Mouse (Mus musculus) myocyte (in vitro differentiated cells): ENCODE results near the gene Slc6a1. TPM values are rescaled to one million over a fixed set of nuclear protein-coding genes. Genes with fewer than 3 reads are reported as not detected.

Experiments
- H3K27me3 ChIP-seq: one replicate; pipeline ENCODE4 v1.6.1; 2011; ENCODE audit not compliant: control insufficient read depth, insufficient read depth, insufficient read length
- H3K36me3 ChIP-seq: one replicate; pipeline ENCODE4 v1.6.1; 2011; ENCODE audit not compliant: control insufficient read depth, insufficient read depth
- H3K4me2 ChIP-seq: one replicate; pipeline ENCODE4 v1.6.1; 2011; ENCODE audit warnings: low read depth, control low read depth
- H3K4me3 ChIP-seq: one replicate; pipeline ENCODE4 v1.5.1; 2011; ENCODE audit warnings: mild to moderate bottlenecking, control low read depth, moderate library complexity
- H3K79me2 ChIP-seq: one replicate; pipeline ENCODE4 v1.6.1; 2011; ENCODE audit not compliant: control insufficient read depth, insufficient read depth
- H3ac ChIP-seq: one replicate; pipeline ENCODE4 v1.6.1; 2011; ENCODE audit not compliant: control insufficient read depth, insufficient read length
- CEBPB ChIP-seq: IDR thresholded peaks from 2 replicates; pipeline ENCODE4 v1.6.1; 2011; ENCODE audit warnings: mild to moderate bottlenecking, moderate library complexity; ENCODE audit not compliant: poor library complexity, insufficient read depth, severe bottlenecking
- E2F4 ChIP-seq: IDR thresholded peaks from one replicate; pipeline ENCODE4 v1.6.1; 2011; ENCODE audit warnings: mild to moderate bottlenecking, control low read depth, moderate library complexity; ENCODE audit not compliant: insufficient read depth
- MAX ChIP-seq: IDR thresholded peaks from one replicate; pipeline ENCODE4 v1.6.1; 2011; ENCODE audit warnings: low read depth, mild to moderate bottlenecking, control low read depth
- MYOD1 ChIP-seq, 3 experiments: IDR thresholded peaks; one replicate each; pipeline ENCODE4 v1.6.1; 2011; ENCODE audit warnings: control low read depth in 2 of 3, low read depth in 2 of 3, mild to moderate bottlenecking in 2 of 3, moderate library complexity in 1 of 3; ENCODE audit not compliant: insufficient read length in 2 of 3, control insufficient read depth in 1 of 3
- MYOG ChIP-seq, 3 experiments: IDR thresholded peaks; one replicate each; pipeline ENCODE4 v1.6.1; 2011; ENCODE audit warnings: control low read depth in 2 of 3, low read depth in 2 of 3, mild to moderate bottlenecking in 2 of 3; ENCODE audit not compliant: insufficient read length in 2 of 3, control insufficient read depth in 1 of 3, insufficient read depth in 1 of 3
- POLR2A ChIP-seq: IDR thresholded peaks from one replicate; pipeline ENCODE4 v1.6.1; 2011; ENCODE audit warnings: low read depth, mild to moderate bottlenecking, control low read depth, moderate library complexity; ENCODE audit not compliant: insufficient read length
- POLR2AphosphoS2 ChIP-seq: IDR thresholded peaks from one replicate; pipeline ENCODE4 v1.6.1; 2011; ENCODE audit warnings: low read depth, control low read depth; ENCODE audit not compliant: insufficient read length
- REST ChIP-seq: IDR thresholded peaks from one replicate; pipeline ENCODE4 v1.6.1; 2011; ENCODE audit warnings: mild to moderate bottlenecking, control low read depth, moderate library complexity; ENCODE audit not compliant: insufficient read depth, insufficient read length
- SRF ChIP-seq: IDR thresholded peaks from one replicate; pipeline ENCODE4 v1.6.1; 2011; ENCODE audit warnings: low read depth; ENCODE audit not compliant: control insufficient read depth, insufficient read length
- TCF12 ChIP-seq: IDR thresholded peaks from one replicate; pipeline ENCODE4 v1.6.1; 2011; ENCODE audit warnings: mild to moderate bottlenecking, control low read depth; ENCODE audit not compliant: poor library complexity, insufficient read depth, severe bottlenecking
- TCF3 ChIP-seq: IDR thresholded peaks from one replicate; pipeline ENCODE4 v1.6.1; 2011; ENCODE audit warnings: low read depth, control low read depth; ENCODE audit not compliant: insufficient read length
- USF1 ChIP-seq: IDR thresholded peaks from one replicate; pipeline ENCODE4 v1.6.1; 2011; ENCODE audit warnings: low read depth, mild to moderate bottlenecking, control low read depth, moderate library complexity
- polyA plus RNA-seq: library from polyadenylated mRNA; unstranded; fragments of >200 nt; fragmentation: generic; extraction: Trizol; gene quantifications from one replicate; pipeline ENCODE4 v1.2.1, GENCODE M21; 2012; ENCODE audit warnings: missing spikeins

The Slc6a1 gene
- polyA plus RNA-seq, 1 experiment = not detected

GRCm38 (mm10) chr6:114272279-114272678, 10.2 kb upstream of the Slc6a1 start:
- H3K4me3 ChIP-seq = no peak overlapping the region
- H3K27me3 ChIP-seq = peaks cover 56% of the 10 kb centered on the region
- no peak for TF ChIP-seq REST
- no peak for TF ChIP-seq E2F4
- no peak for TF ChIP-seq MAX
- no peak for TF ChIP-seq POLR2A
- TF ChIP-seq TCF12 = no peak
- TF ChIP-seq SRF = no peak
- TF ChIP-seq POLR2AphosphoS2 = no peak
- no peak for TF ChIP-seq MYOG (IDR thresholded peaks at IDR 0.05; ENCODE audit: control insufficient read depth in 1 of 3, insufficient read depth in 1 of 3, insufficient read length in 2 of 3, low read depth in 2 of 3)
- TF ChIP-seq TCF3 = no peak
- no peak for TF ChIP-seq CEBPB
- TF ChIP-seq USF1 = no peak
- no peak for TF ChIP-seq MYOD1 (IDR thresholded peaks at IDR 0.05; ENCODE audit: control insufficient read depth in 1 of 3, insufficient read length in 2 of 3, low read depth in 2 of 3)
- no peak overlapping the region for H3K4me2 ChIP-seq
- no peak overlapping the region for H3ac ChIP-seq
- no peaks in the 10 kb centered on the region for H3K79me2 ChIP-seq
- H3K36me3 ChIP-seq = no peaks in the 10 kb centered on the region

- Histone ChIP-seq H3K36me3 (no peaks in the 10 kb centered on the region), H3K27me3 (peaks cover 68% of the 10 kb centered on the region), H3K4me3 (no peak overlapping the region), H3K4me2 (no peak overlapping the region), H3ac (no peak overlapping the region), H3K79me2 (no peaks in the 10 kb centered on the region)
- no peak for TF ChIP-seq CEBPB
- TF ChIP-seq E2F4 = no peak
- no peak for TF ChIP-seq MYOD1 (IDR thresholded peaks at IDR 0.05; ENCODE audit: control insufficient read depth in 1 of 3, insufficient read length in 2 of 3, low read depth in 2 of 3)
- TF ChIP-seq MYOG (IDR thresholded peaks at IDR 0.05; ENCODE audit: control insufficient read depth in 1 of 3, insufficient read depth in 1 of 3, insufficient read length in 2 of 3, low read depth in 2 of 3) = no peak
- TF ChIP-seq SRF = no peak
- TF ChIP-seq POLR2A = no peak
- TF ChIP-seq POLR2AphosphoS2 = no peak
- TF ChIP-seq TCF3 = no peak
- no peak for TF ChIP-seq TCF12
Measured at GRCm38 (mm10) chr6:114273997-114274728, 8.3 kb upstream of the Slc6a1 start.

DNA sequence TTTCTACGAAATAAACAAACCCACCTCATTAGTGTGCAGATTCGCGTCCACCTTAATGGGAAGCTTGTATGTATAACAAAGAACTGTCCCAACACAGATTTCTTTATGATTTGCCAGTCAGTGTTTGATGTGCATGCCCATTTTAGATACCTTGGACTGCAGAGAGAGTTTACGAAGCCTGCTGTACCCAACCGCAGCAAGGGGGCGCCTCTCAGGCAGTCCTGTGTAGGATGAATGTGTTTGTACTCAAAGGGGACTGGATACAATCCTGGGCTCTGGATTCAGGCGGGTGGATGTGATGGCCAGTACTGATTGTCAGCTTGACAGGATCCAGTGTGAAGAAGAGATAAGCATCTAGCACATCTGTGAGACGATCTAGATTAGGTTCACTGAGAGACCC, 6.6 kb upstream of the Slc6a1 start:
- no peak for TF ChIP-seq MYOG (IDR thresholded peaks at IDR 0.05; ENCODE audit: control insufficient read depth in 1 of 3, insufficient read depth in 1 of 3, insufficient read length in 2 of 3, low read depth in 2 of 3)
- no peak for TF ChIP-seq MYOD1 (IDR thresholded peaks at IDR 0.05; ENCODE audit: control insufficient read depth in 1 of 3, insufficient read length in 2 of 3, low read depth in 2 of 3)
- no peak for TF ChIP-seq TCF12
- no peak for TF ChIP-seq TCF3
- TF ChIP-seq REST = no peak
- TF ChIP-seq CEBPB = no peak
- TF ChIP-seq POLR2AphosphoS2 = no peak
- no peak for TF ChIP-seq E2F4
- TF ChIP-seq MAX = no peak
- no peak for TF ChIP-seq SRF
- no peak for TF ChIP-seq POLR2A
- TF ChIP-seq USF1 = no peak
- H3K4me2 ChIP-seq = no peak overlapping the region
- H3ac ChIP-seq = no peak overlapping the region
- peaks cover 77% of the 10 kb centered on the region for H3K27me3 ChIP-seq
- no peaks in the 10 kb centered on the region for H3K79me2 ChIP-seq
- H3K4me3 ChIP-seq = no peak overlapping the region
- no peaks in the 10 kb centered on the region for H3K36me3 ChIP-seq

- H3K4me3 ChIP-seq = no peak overlapping the region
- H3K36me3 ChIP-seq = no peaks in the 10 kb centered on the region
- no peak overlapping the region for H3K4me2 ChIP-seq
Measured at GRCm38 (mm10) chr6:114283278-114283770, 889 bp downstream of the Slc6a1 start.

More at GRCm38 (mm10) chr6:114283278-114283770, 889 bp downstream of the Slc6a1 start:
- Histone ChIP-seq H3K27me3 (peaks cover 93% of the 10 kb centered on the region), H3ac (no peak overlapping the region), H3K79me2 (no peaks in the 10 kb centered on the region)
- no peak for TF ChIP-seq MYOG (IDR thresholded peaks at IDR 0.05; ENCODE audit: control insufficient read depth in 1 of 3, insufficient read depth in 1 of 3, insufficient read length in 2 of 3, low read depth in 2 of 3)
- no peak for TF ChIP-seq CEBPB
- no peak for TF ChIP-seq POLR2A
